Mouse (Mus musculus): ENCODE results near the gene Camsap3. TPM values are rescaled to one million over a fixed set of nuclear protein-coding genes. Genes with fewer than 3 reads are reported as not detected.

Camsap3 gene
- polyA plus RNA-seq, 1 experiment: 69.1 TPM

- Histone ChIP-seq H3K9ac (ENCODE audit: low read depth, poor library complexity, severe bottlenecking) (no peak overlapping the region), H3K4me1 (ENCODE audit: control insufficient read depth, insufficient read depth, low read length) (peaks cover 2% of the 10 kb centered on the region), H3K36me3 (ENCODE audit: control insufficient read depth, insufficient read depth, low read length, poor library complexity, severe bottlenecking) (no peaks in the 10 kb centered on the region), H3K9me3 (replicated peaks; ENCODE audit: control insufficient read depth, insufficient read depth, low read length, poor library complexity, severe bottlenecking) (no peaks in the 10 kb centered on the region), H3K27ac (ENCODE audit: insufficient read depth, low read length) (no peak overlapping the region), H3K27me3 (ENCODE audit: control insufficient read depth, insufficient read depth, low read length, poor library complexity, severe bottlenecking) (no peaks in the 10 kb centered on the region), H3K4me3 (ENCODE audit: low read depth, low read length) (no peak overlapping the region)
- no peak for TF ChIP-seq POLR2A (IDR thresholded peaks at IDR 0.05; ENCODE audit: insufficient read depth, low read length)
- no peak for TF ChIP-seq CTCF (IDR thresholded peaks at IDR 0.05; ENCODE audit: low read depth, low read length)
- TF ChIP-seq EP300 (IDR thresholded peaks at IDR 0.05; ENCODE audit: insufficient read depth, low read depth, low read length): no peak
Observed at GRCm38 (mm10) chr8:3654726-3655508, 67.8 kb downstream of the Camsap3 start.

- no peak within 1 kb of the TSS for H3K9ac ChIP-seq (ENCODE audit: low read depth, poor library complexity, severe bottlenecking)
- TF ChIP-seq POLR2A (IDR thresholded peaks at IDR 0.05; ENCODE audit: insufficient read depth, low read length) (no peak), CTCF (IDR thresholded peaks at IDR 0.05; ENCODE audit: low read depth, low read length) (no peak), EP300 (IDR thresholded peaks at IDR 0.05; ENCODE audit: insufficient read depth, low read depth, low read length) (no peak)
- H3K4me1 ChIP-seq (ENCODE audit: control insufficient read depth, insufficient read depth, low read length): peaks cover 2% of the 10 kb centered on the region
- no peaks in the 10 kb centered on the region for H3K9me3 ChIP-seq (replicated peaks; ENCODE audit: control insufficient read depth, insufficient read depth, low read length, poor library complexity, severe bottlenecking)
- no peak within 1 kb of the TSS for H3K4me3 ChIP-seq (ENCODE audit: low read depth, low read length)
- no peaks in the 10 kb centered on the region for H3K36me3 ChIP-seq (ENCODE audit: control insufficient read depth, insufficient read depth, low read length, poor library complexity, severe bottlenecking)
- no peak within 1 kb of the TSS for H3K27ac ChIP-seq (ENCODE audit: insufficient read depth, low read length)
- H3K27me3 ChIP-seq (ENCODE audit: control insufficient read depth, insufficient read depth, low read length, poor library complexity, severe bottlenecking): no peaks in the 10 kb centered on the region
Observed at GRCm38 (mm10) chr8:3655526-3655925, 68.4 kb downstream of the Camsap3 start, which contains the start of gene Retn. TSS of gene Retn (plus strand) at chr8:3655770.

DNA sequence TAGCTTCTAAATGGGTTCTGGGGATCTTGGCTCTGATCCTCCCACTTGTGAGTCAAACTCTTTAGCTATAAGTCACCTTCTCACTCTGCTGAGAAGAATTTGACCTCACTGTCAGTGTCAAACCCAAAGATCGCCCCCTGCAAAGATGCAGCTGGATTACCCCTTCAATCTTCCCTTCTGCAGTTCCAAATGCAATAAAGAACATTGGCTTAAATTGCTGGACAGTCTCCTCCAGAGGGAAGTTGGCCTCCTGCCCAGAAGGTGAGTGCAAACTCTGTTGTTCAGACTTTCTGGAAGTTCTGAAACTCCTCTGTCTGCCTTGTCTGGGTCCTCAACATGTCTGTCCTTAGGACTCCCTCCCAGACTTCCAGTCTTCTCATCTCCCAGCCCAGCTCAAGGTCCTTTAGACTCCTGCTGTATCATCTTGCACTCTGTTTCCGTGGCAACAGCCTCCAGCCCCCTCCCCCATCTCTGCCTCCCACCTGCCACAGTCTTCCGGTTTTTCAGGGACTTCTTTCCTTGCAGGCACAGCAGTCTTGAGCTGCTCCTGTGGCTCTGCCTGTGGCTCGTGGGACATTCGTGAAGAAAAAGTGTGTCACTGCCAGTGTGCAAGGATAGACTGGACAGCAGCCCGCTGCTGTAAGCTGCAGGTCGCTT is 69.8 kb downstream of the Camsap3 start:
- TF ChIP-seq EP300 (IDR thresholded peaks at IDR 0.05; ENCODE audit: insufficient read depth, low read depth, low read length) (no peak), POLR2A (IDR thresholded peaks at IDR 0.05; ENCODE audit: insufficient read depth, low read length) (no peak), CTCF (IDR thresholded peaks at IDR 0.05; ENCODE audit: low read depth, low read length) (no peak)
- Histone ChIP-seq H3K27me3 (ENCODE audit: control insufficient read depth, insufficient read depth, low read length, poor library complexity, severe bottlenecking) (no peaks in the 10 kb centered on the region), H3K27ac (ENCODE audit: insufficient read depth, low read length) (no peak overlapping the region), H3K36me3 (ENCODE audit: control insufficient read depth, insufficient read depth, low read length, poor library complexity, severe bottlenecking) (no peaks in the 10 kb centered on the region), H3K4me1 (ENCODE audit: control insufficient read depth, insufficient read depth, low read length) (peaks cover 2% of the 10 kb centered on the region), H3K9ac (ENCODE audit: low read depth, poor library complexity, severe bottlenecking) (no peak overlapping the region), H3K9me3 (replicated peaks; ENCODE audit: control insufficient read depth, insufficient read depth, low read length, poor library complexity, severe bottlenecking) (no peaks in the 10 kb centered on the region), H3K4me3 (ENCODE audit: low read depth, low read length) (no peak overlapping the region)

Other genes with a start within 250 kb of the Camsap3 start
- not detected in 2 replicates for gene A430078G23Rik, start 233.9 kb upstream of the Camsap3 start, polyA plus RNA-seq (2011; ENCODE audit: insufficient read depth, insufficient read length, low read depth, missing spikeins)
- 64.8 and 67.7 TPM in 2 replicates for gene Arhgef18, start 194.3 kb upstream of the Camsap3 start, polyA plus RNA-seq (2011; ENCODE audit: insufficient read depth, insufficient read length, low read depth, missing spikeins)
- 4.6 and 6.7 TPM in 2 replicates for gene Pex11g, start 119.6 kb upstream of the Camsap3 start, polyA plus RNA-seq (2011; ENCODE audit: insufficient read depth, insufficient read length, low read depth, missing spikeins)
- 0.39 and 0.44 TPM in 2 replicates for gene Tex45, start 116.4 kb upstream of the Camsap3 start, polyA plus RNA-seq (2011; ENCODE audit: insufficient read depth, insufficient read length, low read depth, missing spikeins)
- 15.5 and 17.7 TPM in 2 replicates for gene Zfp358, start 94.2 kb upstream of the Camsap3 start, polyA plus RNA-seq (2011; ENCODE audit: insufficient read depth, insufficient read length, low read depth, missing spikeins)
- gene Mcoln1, start 86.8 kb upstream of the Camsap3 start, polyA plus RNA-seq (2011; ENCODE audit: insufficient read depth, insufficient read length, low read depth, missing spikeins): 62.0 and 62.3 TPM in 2 replicates
- 46.6 and 47.5 TPM in 2 replicates for gene Pnpla6, start 71.9 kb upstream of the Camsap3 start, polyA plus RNA-seq (2011; ENCODE audit: insufficient read depth, insufficient read length, low read depth, missing spikeins)
- gene C330021F23Rik, start 19.3 kb upstream of the Camsap3 start, polyA plus RNA-seq (2011; ENCODE audit: insufficient read depth, insufficient read length, low read depth, missing spikeins): 22.8 and 24.0 TPM in 2 replicates
- 57.8 and 65.8 TPM in 2 replicates for gene Xab2, start 34.0 kb downstream of the Camsap3 start, polyA plus RNA-seq (2011; ENCODE audit: insufficient read depth, insufficient read length, low read depth, missing spikeins)
- gene Pet100, start 34.3 kb downstream of the Camsap3 start, polyA plus RNA-seq (2011; ENCODE audit: insufficient read depth, insufficient read length, low read depth, missing spikeins): 93.4 and 100 TPM in 2 replicates
- gene Pcp2, start 38.3 kb downstream of the Camsap3 start, polyA plus RNA-seq (2011; ENCODE audit: insufficient read depth, insufficient read length, low read depth, missing spikeins): not detected in 2 replicates
- 125 and 145 TPM in 2 replicates for gene Stxbp2, start 43.7 kb downstream of the Camsap3 start, polyA plus RNA-seq (2011; ENCODE audit: insufficient read depth, insufficient read length, low read depth, missing spikeins)
- gene Retn, start 68.5 kb downstream of the Camsap3 start, polyA plus RNA-seq (2011; ENCODE audit: insufficient read depth, insufficient read length, low read depth, missing spikeins): 0.94 and 1.8 TPM in 2 replicates
- gene Mcemp1, start 78.5 kb downstream of the Camsap3 start, polyA plus RNA-seq (2011; ENCODE audit: insufficient read depth, insufficient read length, low read depth, missing spikeins): not detected in 2 replicates
- gene Fcor, start 85.1 kb downstream of the Camsap3 start, polyA plus RNA-seq (2011; ENCODE audit: insufficient read depth, insufficient read length, low read depth, missing spikeins): 8.4 and 11.9 TPM in 2 replicates
- gene Trappc5, start 89.0 kb downstream of the Camsap3 start, polyA plus RNA-seq (2011; ENCODE audit: insufficient read depth, insufficient read length, low read depth, missing spikeins): 18.2 and 18.7 TPM in 2 replicates
- not detected in 2 replicates for gene Fcer2a, start 106.9 kb downstream of the Camsap3 start, polyA plus RNA-seq (2011; ENCODE audit: insufficient read depth, insufficient read length, low read depth, missing spikeins)
- gene Clec4g, start 133.4 kb downstream of the Camsap3 start, polyA plus RNA-seq (2011; ENCODE audit: insufficient read depth, insufficient read length, low read depth, missing spikeins): not detected in 2 replicates
- not detected in 2 replicates for gene Cd209a, start 161.7 kb downstream of the Camsap3 start, polyA plus RNA-seq (2011; ENCODE audit: insufficient read depth, insufficient read length, low read depth, missing spikeins)